Mouse (Mus musculus) kidney, adult 2 months (tissue): ENCODE measurements around the gene Emb.

ENCODE experiments used
- CTCF ChIP-seq: fragments of 200-500 bp; conservative IDR thresholded peaks from 2 replicates; pipeline ENCODE4 v1.5.1; 2011; ENCODE audit warnings: low read depth, mild to moderate bottlenecking, control low read depth, low read length, moderate library complexity, mixed read lengths; ENCODE audit not compliant: insufficient read depth, insufficient read length
- POLR2A ChIP-seq: fragments of 200-500 bp; IDR thresholded peaks from one replicate; pipeline ENCODE4 v1.6.1; 2011; ENCODE audit warnings: low read depth, low read length, control low read depth

DNA sequence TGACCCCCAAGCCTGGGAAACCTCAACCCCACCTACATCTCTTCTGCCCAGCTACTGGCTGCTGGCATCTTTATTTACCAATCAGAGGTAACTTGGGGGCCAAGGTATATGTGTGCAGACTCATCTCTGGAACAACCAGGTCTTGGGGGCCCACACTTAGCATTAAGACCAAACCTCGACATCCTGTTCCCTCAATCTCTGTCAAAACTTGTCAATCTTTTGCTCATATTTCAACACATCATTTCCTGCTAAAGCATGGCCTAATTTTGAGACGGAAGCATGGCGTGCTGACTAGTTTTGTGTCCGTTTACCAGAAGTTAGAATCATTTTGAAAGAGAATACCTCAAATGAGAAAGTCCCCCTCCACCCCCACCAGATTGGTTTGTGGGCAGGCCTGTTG, 52.4 kb downstream of the Emb start:
- TF ChIP-seq CTCF (no peak), POLR2A (no peak)
